Mouse (Mus musculus): ENCODE results near the gene Rec8. TPM values are rescaled to one million over a fixed set of nuclear protein-coding genes. Genes with fewer than 3 reads are reported as not detected.

Rec8 gene
- polyA plus RNA-seq, 1 experiment from 2014 or later, result 6.9 TPM

GRCm38 (mm10) chr14:55616844-55617243 lies 993 bp upstream of the Rec8 start:
- Histone ChIP-seq H3K4me1 (replicated peaks) (peaks cover 15% of the 10 kb centered on the region), H3K9me3 (replicated peaks) (no peaks in the 10 kb centered on the region), H3K9ac (no peak overlapping the region), H3K36me3 (no peaks in the 10 kb centered on the region), H3K4me3 (no peak overlapping the region), H3K27me3 (no peaks in the 10 kb centered on the region), H3K27ac (no peak overlapping the region), H3K4me2 (no peak overlapping the region)
- WGBS, result 82% methylated on average over 2 of the region's 2 CpGs
- no peak for ATAC-seq (replicated peaks; ENCODE audit: insufficient number of reproducible peaks, insufficient read depth, low FRiP score, low read depth)

- Histone ChIP-seq H3K9me3 (replicated peaks) (no peaks in the 10 kb centered on the region), H3K36me3 (no peaks in the 10 kb centered on the region), H3K4me3 (peak overlapping the region; percentile 32), H3K4me1 (replicated peaks) (peaks cover 8% of the 10 kb centered on the region), H3K4me2 (peak overlapping the region; percentile 56), H3K27me3 (no peaks in the 10 kb centered on the region), H3K9ac (peak overlapping the region; percentile 29; the same call in 1 of the 2 replicates), H3K27ac (no peak overlapping the region)
- ATAC-seq (replicated peaks; ENCODE audit: insufficient number of reproducible peaks, insufficient read depth, low FRiP score, low read depth), result no peak
- WGBS, result 31% methylated on average over 22 of the region's 22 CpGs
Observed at GRCm38 (mm10) chr14:55618486-55619195, 804 bp downstream of the Rec8 start.

GRCm38 (mm10) chr14:55628077-55628827 lies 10.4 kb downstream of the Rec8 start:
- H3K4me2 ChIP-seq, result no peak overlapping the region
- no peak overlapping the region for H3K9ac ChIP-seq
- no peak for ATAC-seq (replicated peaks; ENCODE audit: insufficient number of reproducible peaks, insufficient read depth, low FRiP score, low read depth)
- WGBS, result 85% methylated on average over 27 of the region's 27 CpGs
- 0 out of 2 replicates have a peak, but pooled peaks cover 4% of the 10 kb centered on the region for H3K4me1 ChIP-seq (replicated peaks)
- no peaks in the 10 kb centered on the region for H3K27me3 ChIP-seq
- peaks cover 85% of the 10 kb centered on the region for H3K36me3 ChIP-seq
- H3K4me3 ChIP-seq, result no peak overlapping the region
- no peaks in the 10 kb centered on the region for H3K9me3 ChIP-seq (replicated peaks)
- no peak overlapping the region for H3K27ac ChIP-seq

GRCm38 (mm10) chr14:55629312-55629711 lies 11.5 kb downstream of the Rec8 start:
- no peak for ATAC-seq (replicated peaks; ENCODE audit: insufficient number of reproducible peaks, insufficient read depth, low FRiP score, low read depth)
- WGBS, result 57% methylated on average over 5 of the region's 5 CpGs
- Histone ChIP-seq H3K4me2 (no peak overlapping the region), H3K27me3 (no peaks in the 10 kb centered on the region), H3K4me3 (no peak overlapping the region), H3K4me1 (replicated peaks) (peaks cover 9% of the 10 kb centered on the region; the same call in 1 of the 2 replicates), H3K27ac (no peak overlapping the region), H3K9me3 (replicated peaks) (no peaks in the 10 kb centered on the region), H3K9ac (no peak overlapping the region), H3K36me3 (peaks cover 95% of the 10 kb centered on the region)

- H3K9me3 ChIP-seq (replicated peaks), result no peaks in the 10 kb centered on the region
- H3K4me3 ChIP-seq, result peak overlapping the region; percentile 71
- ATAC-seq (replicated peaks; ENCODE audit: insufficient number of reproducible peaks, insufficient read depth, low FRiP score, low read depth), result peak; percentile 36
- peak overlapping the region; percentile 73 for H3K9ac ChIP-seq
- peaks cover 82% of the 10 kb centered on the region for H3K36me3 ChIP-seq
- no peaks in the 10 kb centered on the region for H3K27me3 ChIP-seq
- peak overlapping the region; percentile 97 for H3K4me2 ChIP-seq
- peaks cover 20% of the 10 kb centered on the region for H3K4me1 ChIP-seq (replicated peaks)
- peak overlapping the region; percentile 76 for H3K27ac ChIP-seq
- 3% methylated on average over 23 of the region's 23 CpGs for WGBS
Observed at GRCm38 (mm10) chr14:55634874-55635522, 17.2 kb downstream of the Rec8 start.

GRCm38 (mm10) chr14:55635523-55636007 lies 17.7 kb downstream of the Rec8 start, which contains the start of gene Ipo4:
Ipo4 (minus strand) TSS chr14:55635957.
- ATAC-seq (replicated peaks; ENCODE audit: insufficient number of reproducible peaks, insufficient read depth, low FRiP score, low read depth), result peak; percentile 87
- Histone ChIP-seq H3K4me1 (replicated peaks) (peaks cover 20% of the 10 kb centered on the region), H3K4me3 (peak within 1 kb of the TSS; percentile 71), H3K27me3 (no peaks in the 10 kb centered on the region), H3K9ac (peak within 1 kb of the TSS; percentile 73), H3K36me3 (peaks cover 81% of the 10 kb centered on the region), H3K27ac (peak within 1 kb of the TSS; percentile 76), H3K9me3 (replicated peaks) (no peaks in the 10 kb centered on the region), H3K4me2 (peak within 1 kb of the TSS; percentile 97)
- 1% methylated on average over 33 of the region's 33 CpGs for WGBS

- H3K27ac ChIP-seq, result no peak within 1 kb of the TSS
- no peak within 1 kb of the TSS for H3K9ac ChIP-seq
- no peak within 1 kb of the TSS for H3K4me3 ChIP-seq
- no peak within 1 kb of the TSS for H3K4me2 ChIP-seq
- ATAC-seq (replicated peaks; ENCODE audit: insufficient number of reproducible peaks, insufficient read depth, low FRiP score, low read depth), result no peak
- peaks cover 26% of the 10 kb centered on the region for H3K4me1 ChIP-seq (replicated peaks)
- peaks cover 68% of the 10 kb centered on the region for H3K36me3 ChIP-seq
- H3K27me3 ChIP-seq, result no peaks in the 10 kb centered on the region
- WGBS, result 90% methylated on average over 9 of the region's 9 CpGs
- H3K9me3 ChIP-seq (replicated peaks), result no peaks in the 10 kb centered on the region
Observed at GRCm38 (mm10) chr14:55637795-55638194, 20.0 kb downstream of the Rec8 start, which contains the start of gene Gm49378. Gm49378 (minus strand) TSS chr14:55637895.

GRCm38 (mm10) chr14:55640816-55641215 lies 23.0 kb downstream of the Rec8 start:
- peaks cover 54% of the 10 kb centered on the region for H3K36me3 ChIP-seq
- no peak overlapping the region for H3K9ac ChIP-seq
- H3K4me3 ChIP-seq, result no peak overlapping the region
- H3K4me1 ChIP-seq (replicated peaks), result peaks cover 26% of the 10 kb centered on the region
- no peak for ATAC-seq (replicated peaks; ENCODE audit: insufficient number of reproducible peaks, insufficient read depth, low FRiP score, low read depth)
- H3K4me2 ChIP-seq, result no peak overlapping the region
- no peaks in the 10 kb centered on the region for H3K9me3 ChIP-seq (replicated peaks)
- no peaks in the 10 kb centered on the region for H3K27me3 ChIP-seq
- 96% methylated on average over 14 of the region's 14 CpGs for WGBS
- no peak overlapping the region for H3K27ac ChIP-seq

- Histone ChIP-seq H3K9ac (no peak overlapping the region), H3K9me3 (replicated peaks) (no peaks in the 10 kb centered on the region), H3K4me3 (no peak overlapping the region), H3K27me3 (no peaks in the 10 kb centered on the region), H3K4me2 (no peak overlapping the region), H3K4me1 (replicated peaks) (peaks cover 22% of the 10 kb centered on the region), H3K27ac (no peak overlapping the region), H3K36me3 (peaks cover 51% of the 10 kb centered on the region)
- 93% methylated on average over 13 of the region's 13 CpGs for whole genome bisulfite sequencing
- no peak for ATAC-seq (replicated peaks; ENCODE audit: insufficient number of reproducible peaks, insufficient read depth, low FRiP score, low read depth)
Observed at GRCm38 (mm10) chr14:55641291-55641690, 23.5 kb downstream of the Rec8 start.

GRCm38 (mm10) chr14:55642679-55643059 lies 24.8 kb downstream of the Rec8 start:
- Histone ChIP-seq H3K4me1 (replicated peaks) (peaks cover 21% of the 10 kb centered on the region), H3K9ac (peak overlapping the region; percentile 86), H3K36me3 (peaks cover 37% of the 10 kb centered on the region), H3K27me3 (no peaks in the 10 kb centered on the region), H3K27ac (peak overlapping the region; percentile 93), H3K9me3 (replicated peaks) (no peaks in the 10 kb centered on the region), H3K4me3 (peak overlapping the region; percentile 93), H3K4me2 (peak overlapping the region; percentile 78)
- peak; percentile 27; the same call in 1 of the 2 replicates for ATAC-seq (replicated peaks; ENCODE audit: insufficient number of reproducible peaks, insufficient read depth, low FRiP score, low read depth)
- 19% methylated on average over 8 of the region's 8 CpGs for WGBS
